Mouse (Mus musculus): ENCODE measurements around the gene Inpp5b. TPM values are rescaled to one million over a fixed set of nuclear protein-coding genes. Genes with fewer than 3 reads are reported as not detected.

Inpp5b gene
- total RNA-seq, 2 experiments from 2014 or later, result 12.5 to 13.6 TPM

- DNase-seq, result peak; percentile 96
- intact Hi-C loops (cut with DNase I), result loop anchor here (5.0 to 10.0 kb wide), 2 partner anchors 87 to 214 kb away; partner anchors contain the start of genes 9930104L06Rik, Cdca8, Dnali1 and Snip1
Observed at GRCm38 (mm10) chr4:124850261-124850913, 108.7 kb downstream of the Inpp5b start, which contains the start of gene Yrdc. Gene Yrdc (plus strand): TSS chr4:124850679.

Small RNAs within 50 kb of the gene (microRNA-seq; reads per million reads assigned to microRNA genes)
- gene Gm24721 (0 reads per million in 2 experiments), gene Mir697 (0 reads per million in 2 experiments), gene Mir698 (0 to 0.85 reads per million in 2 experiments)

Other genes with a start within 250 kb of the Inpp5b start
- not detected for gene 3100002H09Rik, start 131.0 kb upstream of the Inpp5b start, total RNA-seq (2021)
- gene Pou3f1, start 85.0 kb upstream of the Inpp5b start, total RNA-seq (2021), result under 1 TPM in 1 of 2 experiments, not detected in 1; 0.07 TPM
- gene Utp11, start 48.2 kb upstream of the Inpp5b start, total RNA-seq (2021), result 10 to 100 TPM; 11.6 to 12.0 TPM
- 10 to 100 TPM; 13.0 to 13.9 TPM for gene Fhl3, start 41.1 kb upstream of the Inpp5b start, total RNA-seq (2021)
- gene Sf3a3, start 27.1 kb upstream of the Inpp5b start, total RNA-seq (2021), result 10 to 100 TPM; 19.2 to 21.5 TPM
- 10 to 100 TPM; 12.8 to 15.7 TPM for gene Mtf1, start 60.3 kb downstream of the Inpp5b start, total RNA-seq (2021)
- gene Yrdc, start 108.8 kb downstream of the Inpp5b start, total RNA-seq (2021), result 10 to 100 TPM; 17.5 to 17.9 TPM
- 10 to 100 TPM; 23.9 to 24.8 TPM for gene 1110065P20Rik, start 109.3 kb downstream of the Inpp5b start, total RNA-seq (2021)
- gene Maneal, start 120.3 kb downstream of the Inpp5b start, total RNA-seq (2021), result under 1 TPM; 0.10 to 0.17 TPM
- not detected for gene Epha10, start 139.0 kb downstream of the Inpp5b start, total RNA-seq (2021)
- 10 to 100 TPM in 1 of 2 experiments, 1 to 10 TPM in 1; 9.8 to 10.2 TPM for gene 9930104L06Rik, start 195.2 kb downstream of the Inpp5b start, total RNA-seq (2021)
- 1 to 10 TPM; 3.6 to 7.0 TPM for gene Cdca8, start 197.5 kb downstream of the Inpp5b start, total RNA-seq (2021)
- gene Rspo1, start 244.6 kb downstream of the Inpp5b start, total RNA-seq (2021), result 1 to 10 TPM; 3.7 to 5.8 TPM